Mouse (Mus musculus): ENCODE measurements around the gene Fam71e2.

DNA sequence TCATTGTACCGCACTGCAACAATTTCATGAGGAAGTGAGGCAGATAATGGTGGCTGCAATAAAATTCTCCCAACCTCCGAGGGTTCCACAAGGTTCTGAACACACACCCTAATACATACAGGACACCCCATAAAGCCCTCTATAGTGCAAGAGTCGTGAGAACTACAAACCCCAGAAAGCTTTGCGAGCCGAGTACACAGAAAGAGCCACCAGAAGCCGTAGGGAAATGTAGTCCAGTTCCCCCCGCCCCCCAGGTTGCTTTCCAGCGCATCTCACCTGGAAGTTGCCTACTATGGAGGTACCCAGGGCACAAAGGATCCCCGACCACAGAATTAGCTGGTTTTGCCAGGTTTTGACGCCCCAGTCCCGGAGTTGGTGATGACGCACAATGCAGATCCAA lies 47.6 kb downstream of the Fam71e2 start:
- TF ChIP-seq CTCF (IDR thresholded peaks at IDR 0.05; ENCODE audit: extremely low read depth, insufficient read depth, insufficient read length, insufficient replicate concordance) (no peak), POLR2A (IDR thresholded peaks at IDR 0.05; ENCODE audit: low read depth, low read length) (no peak)
